Mouse (Mus musculus): ENCODE data around the gene BC067074.
A peak's percentile ranks its signal among the peaks of the same experiment; 100 is the strongest.

The BC067074 gene

GRCm38 (mm10) chr13:113324241-113324640, 31.3 kb downstream of the BC067074 start:
- no peak for DNase-seq (ENCODE audit: low read depth)

- no peak for DNase-seq (ENCODE audit: low read depth)
These were observed 32.7 kb downstream of the BC067074 start for GRCm38 (mm10) chr13:113325678-113326077.

GRCm38 (mm10) chr13:113332256-113332655, 39.3 kb downstream of the BC067074 start:
- DNase-seq (ENCODE audit: low read depth) = no peak

GRCm38 (mm10) chr13:113333374-113333773, 40.4 kb downstream of the BC067074 start:
- no peak for DNase-seq (ENCODE audit: low read depth)

DNA sequence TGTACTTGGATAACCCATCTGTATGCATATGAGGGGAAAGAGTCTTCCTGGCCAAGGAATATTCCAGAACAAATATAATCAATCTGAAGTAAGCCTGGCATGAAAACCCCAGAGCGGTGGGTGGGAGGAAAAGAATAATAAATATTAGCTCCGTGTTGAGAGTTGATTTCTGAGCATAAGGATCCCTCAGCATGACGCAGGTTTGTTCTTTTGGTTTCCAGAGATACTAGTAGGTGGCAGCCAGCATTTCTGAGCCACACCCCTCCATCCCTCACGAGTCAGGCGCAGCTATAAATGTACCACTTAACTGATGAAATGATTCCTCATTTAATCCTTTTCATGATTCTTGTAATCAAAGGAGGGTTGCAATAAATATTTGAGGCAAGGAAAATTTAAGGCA, 41.0 kb downstream of the BC067074 start:
- no peak for DNase-seq (ENCODE audit: low read depth)

GRCm38 (mm10) chr13:113334773-113335172, 41.8 kb downstream of the BC067074 start:
- DNase-seq (ENCODE audit: low read depth) = no peak

DNA sequence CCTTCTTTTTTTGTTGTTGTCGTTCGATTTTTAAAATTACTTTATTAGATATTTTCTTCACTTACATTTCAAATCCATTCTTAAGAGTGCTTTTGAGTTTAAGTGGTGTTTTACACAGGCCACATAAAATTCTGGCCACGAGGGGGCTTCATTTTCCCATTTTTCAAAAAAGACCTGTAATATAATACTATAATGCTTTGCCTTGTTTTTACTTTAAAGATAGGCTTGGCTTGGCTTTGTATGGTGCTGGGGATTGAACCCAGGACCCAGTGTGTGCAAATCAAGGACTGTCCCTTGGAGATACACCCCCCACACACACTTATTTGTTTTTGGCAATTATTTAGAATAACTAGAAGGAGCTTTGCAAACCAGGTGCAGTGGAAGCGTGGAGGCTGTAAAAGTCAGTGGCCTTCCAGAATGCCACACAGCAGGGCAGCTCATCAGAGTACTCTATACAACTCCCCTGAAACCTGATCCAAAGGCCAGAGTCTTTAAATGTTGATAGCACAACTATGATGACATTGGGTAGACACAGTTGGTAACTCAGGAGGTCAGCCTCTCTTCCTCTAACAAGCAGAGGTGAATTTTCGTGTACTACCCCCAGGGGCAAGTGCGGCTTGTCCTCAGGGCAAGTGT, 44.4 kb downstream of the BC067074 start:
- peak; percentile 79 for DNase-seq (ENCODE audit: low read depth)

- no peak for DNase-seq (ENCODE audit: low read depth)
These were observed 47.7 kb downstream of the BC067074 start for GRCm38 (mm10) chr13:113340644-113341043.

DNA sequence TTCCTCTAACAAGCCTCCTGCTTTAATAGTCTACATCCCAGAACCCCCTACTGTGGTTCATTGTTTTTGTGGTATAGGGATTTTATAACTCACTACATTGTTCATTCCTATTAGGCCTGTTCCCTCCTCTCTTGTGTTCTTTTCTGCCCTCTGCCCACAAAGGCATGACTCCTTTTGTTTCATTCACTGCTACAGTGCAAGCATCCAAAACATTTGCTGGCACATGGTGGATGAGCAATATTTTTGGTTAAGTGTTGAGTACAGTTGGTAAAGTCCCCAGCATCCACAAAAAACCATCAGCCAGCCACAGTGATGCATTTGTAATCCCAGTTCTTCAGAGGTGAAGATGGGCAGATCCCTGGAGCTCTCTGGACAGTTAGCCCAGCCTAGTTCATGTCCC, 48.2 kb downstream of the BC067074 start:
- no peak for DNase-seq (ENCODE audit: low read depth)

DNA sequence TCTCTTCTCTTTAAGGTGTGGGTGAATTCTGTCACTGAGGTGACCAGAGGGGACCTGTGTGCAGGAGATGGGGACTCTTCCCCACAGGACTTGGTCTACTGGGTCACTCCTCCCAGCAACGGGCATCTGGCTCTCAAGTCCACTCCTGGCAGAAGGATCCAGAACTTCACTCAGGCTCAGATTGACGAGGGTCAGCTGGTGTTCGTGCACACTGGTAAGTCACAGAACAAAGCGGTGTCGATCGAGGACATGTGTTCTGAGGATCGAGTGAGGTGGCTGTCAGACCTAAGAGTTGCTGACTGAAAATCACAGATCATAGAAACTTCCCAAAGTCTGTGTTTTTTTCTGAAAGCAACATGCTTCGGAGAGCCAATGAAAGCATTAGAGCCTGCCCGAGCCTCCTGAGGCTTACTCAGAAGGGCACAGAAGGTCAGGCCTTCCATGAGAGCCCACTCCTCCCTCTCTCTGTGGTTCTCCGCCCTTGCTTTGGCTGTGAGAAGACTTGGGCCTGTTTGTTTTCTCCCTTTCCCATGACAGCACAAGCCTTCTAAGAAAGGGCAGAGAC, 49.5 kb downstream of the BC067074 start:
- DNase-seq (ENCODE audit: low read depth) = no peak

DNA sequence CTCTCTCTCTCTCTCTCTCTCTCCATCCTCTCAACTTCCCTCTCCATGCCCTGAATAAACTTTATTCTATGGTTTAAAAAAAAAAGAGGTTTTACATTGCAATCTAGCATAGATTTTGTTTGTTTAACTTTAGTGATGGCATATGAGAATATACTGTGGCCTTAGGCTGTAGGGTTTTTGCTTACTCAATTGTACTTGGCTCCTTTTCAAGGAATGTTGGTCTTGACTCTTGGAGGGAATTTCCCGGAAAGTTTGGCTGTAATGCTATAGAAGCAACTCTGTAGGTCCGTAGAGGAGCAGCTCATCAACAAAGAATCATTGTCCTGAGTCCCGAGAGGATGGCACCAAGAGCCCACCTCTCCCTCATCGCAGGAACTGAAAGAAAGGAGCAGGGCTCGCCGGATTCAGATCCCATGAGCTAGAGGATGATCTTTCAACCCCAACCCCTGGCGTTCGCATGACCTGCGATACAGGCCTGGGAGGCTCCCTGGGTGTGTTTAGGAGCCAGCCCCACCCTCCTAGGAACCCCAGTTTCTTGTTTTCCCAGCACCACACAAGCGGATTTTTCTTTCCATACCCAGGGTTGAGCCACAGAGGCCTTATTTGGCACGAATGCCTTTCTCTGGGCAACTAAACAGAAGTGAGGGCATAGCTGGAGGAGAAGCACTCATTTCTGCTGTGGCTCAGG, 57.9 kb downstream of the BC067074 start:
- peak; percentile 78 for DNase-seq (ENCODE audit: low read depth)

DNA sequence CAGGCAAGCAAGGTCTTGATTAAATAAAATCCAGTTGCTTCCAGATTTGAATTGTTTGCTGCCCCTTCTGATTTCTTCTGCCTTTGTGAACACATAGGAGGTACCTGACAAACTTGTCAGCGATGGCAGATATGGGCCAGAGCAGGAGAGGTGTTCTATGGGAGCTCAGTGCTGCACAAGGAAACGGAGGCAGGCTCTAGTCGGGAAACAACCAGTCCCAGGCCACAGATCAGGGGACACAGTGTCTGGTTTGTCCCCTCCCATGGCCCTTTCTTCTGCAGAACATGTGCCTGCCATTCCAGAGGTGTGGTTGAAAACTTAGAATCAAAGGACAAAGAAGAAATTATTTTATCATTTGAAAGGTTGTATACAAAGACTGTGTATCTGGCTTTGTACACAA, 60.6 kb downstream of the BC067074 start:
- no peak for DNase-seq (ENCODE audit: low read depth)

DNA sequence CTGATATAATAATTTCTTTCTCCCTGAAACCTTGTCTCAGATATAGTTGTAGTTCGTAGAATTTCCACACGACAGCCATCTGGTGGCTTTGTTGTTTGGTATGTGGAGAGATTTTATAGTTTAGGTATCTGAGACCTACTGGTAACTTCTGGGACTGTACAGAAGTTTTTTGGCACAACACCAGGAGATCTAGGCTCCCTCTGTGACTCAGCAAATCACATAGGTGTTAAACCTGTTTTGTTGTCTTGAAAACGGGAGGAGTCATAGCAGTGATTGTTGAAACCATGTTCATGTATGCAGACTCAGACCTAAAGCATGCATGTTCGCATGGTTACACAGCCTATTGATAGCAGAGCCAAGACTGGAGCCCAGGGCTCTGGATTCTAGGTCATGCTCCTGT, 61.0 kb downstream of the BC067074 start:
- no peak for DNase-seq (ENCODE audit: low read depth)

DNA sequence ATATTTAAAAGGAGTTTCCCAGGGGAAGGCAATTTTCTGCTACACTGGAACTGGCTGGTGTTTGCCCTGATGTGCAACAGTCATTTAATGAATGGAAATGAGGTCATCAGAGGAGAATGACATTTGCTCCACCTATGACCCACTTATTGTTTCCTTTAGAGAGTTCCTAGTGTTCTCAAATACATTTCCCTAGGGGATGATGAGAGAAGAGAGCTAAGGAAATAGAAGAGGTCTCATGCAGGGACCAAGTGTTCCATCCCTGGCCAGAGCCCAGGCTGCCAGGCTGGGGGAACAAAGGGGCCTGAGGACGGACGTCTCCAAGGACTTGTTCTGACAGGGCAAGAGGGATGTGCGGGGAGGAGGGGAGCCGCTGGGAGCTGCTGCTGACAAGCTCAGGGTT, 62.1 kb downstream of the BC067074 start:
- DNase-seq (ENCODE audit: low read depth) = no peak

DNA sequence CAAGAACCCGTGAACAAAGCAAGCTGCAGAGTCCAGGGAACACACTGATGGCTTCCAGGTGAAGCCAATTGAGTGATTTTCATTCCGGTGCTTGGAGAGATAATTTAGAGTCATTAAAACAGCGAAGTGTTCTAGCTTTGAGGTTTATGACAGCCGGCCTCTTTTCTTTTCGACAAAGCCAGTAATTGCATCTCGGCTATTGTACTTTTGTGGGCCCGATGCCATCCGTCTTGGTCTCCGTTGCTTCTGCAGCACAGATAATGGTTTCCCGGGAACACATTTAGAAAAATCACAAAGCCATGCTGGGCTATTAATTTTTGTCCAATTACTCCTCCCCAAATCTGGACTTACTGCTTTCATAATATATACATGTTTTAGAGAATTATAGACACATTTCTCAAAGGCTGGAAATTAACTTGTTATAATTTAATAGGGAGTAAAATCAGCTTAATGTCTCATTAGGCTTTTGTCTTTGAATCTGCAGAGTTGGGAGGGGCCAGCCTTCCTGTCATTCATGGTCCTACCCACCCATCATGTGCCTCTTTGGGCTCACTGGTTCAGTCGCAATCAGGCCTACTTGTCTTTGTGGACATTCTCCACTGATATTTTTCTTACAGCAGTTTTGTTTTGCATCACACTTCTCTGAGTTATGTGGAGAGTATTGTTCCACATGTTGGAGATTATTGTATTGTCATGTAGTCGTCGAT, 64.6 kb downstream of the BC067074 start:
- DNase-seq (ENCODE audit: low read depth) = no peak

GRCm38 (mm10) chr13:113359676-113360075, 66.7 kb downstream of the BC067074 start:
- DNase-seq (ENCODE audit: low read depth) = no peak

- no peak for DNase-seq (ENCODE audit: low read depth)
These were observed 73.0 kb downstream of the BC067074 start for GRCm38 (mm10) chr13:113365976-113366375.

- no peak for DNase-seq (ENCODE audit: low read depth)
These were observed 76.1 kb downstream of the BC067074 start for GRCm38 (mm10) chr13:113368931-113369579.

DNA sequence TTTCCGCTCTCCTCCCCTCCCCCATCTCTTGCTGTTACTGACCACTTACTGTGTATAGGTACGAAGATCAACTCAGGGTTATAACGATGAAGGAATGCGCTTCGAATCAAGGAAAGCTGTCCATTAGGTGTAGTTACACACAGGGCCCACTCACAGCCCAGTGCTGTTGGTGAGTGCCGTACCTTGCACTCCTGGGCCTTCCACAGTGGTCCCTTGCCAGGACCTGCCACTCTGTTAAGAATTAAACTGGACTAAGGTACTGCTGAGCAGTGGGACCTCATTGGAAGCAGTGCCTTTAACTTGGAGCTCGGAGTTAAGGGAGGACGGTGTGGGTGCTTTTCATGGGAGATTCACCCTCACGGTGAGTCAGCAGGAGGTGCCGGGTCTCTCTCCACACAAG, 76.7 kb downstream of the BC067074 start:
- no peak for DNase-seq (ENCODE audit: low read depth)

DNA sequence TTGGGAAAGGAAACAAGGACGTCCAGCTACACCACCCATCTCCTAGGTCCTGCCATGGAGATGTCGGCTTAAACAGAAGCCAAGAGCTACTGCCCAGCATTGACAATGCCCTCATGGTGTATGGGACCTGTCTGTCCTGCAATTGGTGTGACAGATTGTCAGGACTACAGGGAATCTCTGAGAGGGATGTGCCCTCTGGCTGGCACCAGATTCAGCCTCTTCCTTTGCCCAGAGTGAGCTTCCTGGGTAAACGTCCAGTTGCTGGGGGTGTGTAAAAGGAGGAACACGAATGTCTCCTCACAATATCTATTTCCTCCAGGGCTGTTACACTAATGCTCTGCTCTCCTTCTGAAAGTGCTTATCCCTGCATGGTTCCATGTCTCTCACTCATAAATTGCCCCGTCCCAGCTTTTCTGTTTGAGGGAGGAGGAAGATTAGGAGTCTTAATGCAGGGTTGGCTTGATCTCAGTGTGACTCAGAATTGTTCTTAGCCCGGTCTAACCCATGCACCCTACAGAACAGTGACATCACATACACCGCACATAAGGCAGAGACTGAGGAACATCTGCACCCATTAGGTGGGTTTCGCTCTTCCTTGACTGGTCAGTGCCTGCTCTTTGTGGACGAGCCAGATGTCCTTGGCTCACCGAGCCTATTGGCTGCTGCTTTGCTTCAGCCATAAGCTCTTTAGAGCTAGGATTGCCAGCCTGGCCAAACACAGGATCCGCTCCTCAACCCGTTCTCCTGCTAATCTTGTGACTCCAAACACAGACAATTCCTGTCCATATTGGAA, 80.5 kb downstream of the BC067074 start:
- no peak for DNase-seq (ENCODE audit: low read depth)

DNA sequence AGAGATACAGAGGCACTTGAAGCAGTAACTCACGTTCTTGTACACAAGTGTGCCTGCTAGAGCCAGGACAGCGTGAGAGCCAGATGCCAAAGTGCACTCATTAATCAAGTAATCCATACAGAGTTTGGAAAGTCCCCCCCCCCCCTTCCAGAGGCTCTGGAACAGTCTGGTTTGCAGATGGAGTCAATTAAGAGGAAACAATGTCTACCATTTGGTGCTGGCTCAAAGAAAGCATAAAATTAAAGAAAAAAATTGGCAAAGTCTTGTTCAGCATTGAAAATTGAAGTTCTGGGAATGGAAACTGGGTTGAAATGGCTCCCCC, 81.1 kb downstream of the BC067074 start:
- DNase-seq (ENCODE audit: low read depth) = peak; percentile 65

DNA sequence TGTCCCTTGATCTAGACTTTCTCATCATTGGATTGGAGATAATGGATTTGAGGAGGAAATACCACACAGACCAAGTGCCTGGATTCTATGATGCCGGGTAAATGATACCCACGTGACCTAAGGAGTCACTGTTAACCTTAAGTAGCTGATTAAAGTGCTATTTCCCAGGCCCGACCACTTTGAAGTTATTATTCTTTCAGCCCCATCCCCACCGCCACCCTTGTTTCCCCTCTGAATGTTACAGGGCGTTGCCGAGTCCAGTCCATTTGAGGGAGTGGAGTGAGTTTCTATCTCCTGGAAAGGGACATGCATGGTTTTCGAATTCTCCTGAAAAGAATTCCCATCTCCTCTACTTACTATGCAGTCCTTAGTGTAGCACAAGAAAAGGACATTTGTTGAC, 84.7 kb downstream of the BC067074 start:
- no peak for DNase-seq (ENCODE audit: low read depth)

All from NIH3T3 (cell line).